Mouse (Mus musculus) heart, adult 2 months (tissue): Measurements from ENCODE around the gene Olfr1367.
"Not testable (repeated sequence)": the region's sequence is repeated elsewhere in the genome, so short reads cannot be mapped to it uniquely, and the experiment has no call there.

Experiments used
- CTCF ChIP-seq: fragments of 200-600 bp; IDR thresholded peaks from 2 replicates; pipeline ENCODE4 v1.8.1; 2022; ENCODE audit warnings: antibody characterized with exemption, mild to moderate bottlenecking, moderate library complexity
- EP300 ChIP-seq: fragments of 200-500 bp; IDR thresholded peaks from 2 replicates; pipeline ENCODE4 v1.6.1; 2011; ENCODE audit warnings: low read depth, low read length, control low read depth; ENCODE audit not compliant: insufficient read depth
- POLR2A ChIP-seq: fragments of 200-500 bp; IDR thresholded peaks from 2 replicates; pipeline ENCODE4 v1.6.1; 2011; ENCODE audit warnings: mild to moderate bottlenecking, low read depth, low read length, control low read depth; ENCODE audit not compliant: insufficient read depth

DNA sequence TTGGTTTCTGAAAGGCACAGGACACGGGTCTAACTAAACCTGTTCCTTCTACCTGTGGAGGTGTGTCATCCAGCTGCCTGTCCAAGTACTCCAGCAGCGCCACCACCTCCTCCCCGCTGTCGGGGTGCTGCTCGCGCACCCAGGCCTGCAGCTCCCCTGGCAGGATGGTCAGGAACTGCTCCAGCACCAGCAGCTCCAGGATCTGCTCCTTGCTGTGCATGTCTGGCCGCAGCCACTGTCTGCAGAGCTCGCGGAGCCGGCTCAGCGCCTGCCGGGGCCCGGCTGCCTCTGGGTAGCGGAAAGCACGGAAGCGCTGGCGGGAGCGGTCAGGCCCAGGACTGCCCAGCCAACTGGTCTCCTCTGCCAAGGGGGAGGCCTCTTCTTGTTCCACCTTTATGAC, 49.3 kb downstream of the Olfr1367 start:
- TF ChIP-seq CTCF, EP300, POLR2A: not testable (repeated sequence)
